Mouse (Mus musculus) neural tube, embryonic 11.5 days (tissue): ENCODE results near the gene Mrvi1. TPM values are rescaled to one million over a fixed set of nuclear protein-coding genes. Genes with fewer than 3 reads are reported as not detected.

ENCODE experiments used
- ATAC-seq: fragments of 200-750 bp; cut with Nextera tagmentation; 2 replicates; pipeline ENCODE4 v1.8.0; 2017; ENCODE audit warnings: moderate number of reproducible peaks, mild to moderate bottlenecking, moderate TSS enrichment, moderate library complexity; ENCODE audit not compliant: insufficient read depth, low FRiP score, low TSS enrichment
- DNase-seq: peaks from one replicate; pipeline ENCODE4 v3.0.0-alpha.2; 2015; ENCODE audit warnings: low spot score
- H3K27ac ChIP-seq: fragments of 300-500 bp; sonication (generic); 2 replicates; pipeline ENCODE4 v1.5.1; 2014; ENCODE audit warnings: low read depth, mild to moderate bottlenecking, low read length
- H3K27me3 ChIP-seq: fragments of 300-500 bp; sonication (generic); 2 replicates; pipeline ENCODE4 v1.6.1; 2014; ENCODE audit warnings: mild to moderate bottlenecking, low read length, mixed read lengths; ENCODE audit not compliant: control insufficient read depth, insufficient read depth
- H3K36me3 ChIP-seq: fragments of 300-500 bp; sonication (generic); 2 replicates; pipeline ENCODE4 v1.6.1; 2014; ENCODE audit warnings: mild to moderate bottlenecking, low read length, moderate library complexity, mixed read lengths; ENCODE audit not compliant: control insufficient read depth, insufficient read depth
- H3K4me1 ChIP-seq: fragments of 300-500 bp; sonication (generic); 2 replicates; pipeline ENCODE4 v1.6.1; 2014; ENCODE audit warnings: low read length, mixed read lengths; ENCODE audit not compliant: control insufficient read depth, insufficient read depth
- H3K4me2 ChIP-seq: fragments of 300-500 bp; sonication (generic); 2 replicates; pipeline ENCODE4 v1.6.1; 2014; ENCODE audit warnings: low read depth, mild to moderate bottlenecking, moderate library complexity
- H3K4me3 ChIP-seq: fragments of 300-500 bp; sonication (generic); 2 replicates; pipeline ENCODE4 v1.5.1; 2014; ENCODE audit warnings: low read depth, low read length
- H3K9ac ChIP-seq: fragments of 300-500 bp; sonication (generic); 2 replicates; pipeline ENCODE4 v1.6.1; 2014; ENCODE audit warnings: mild to moderate bottlenecking, low read length
- H3K9me3 ChIP-seq: fragments of 300-500 bp; sonication (generic); 2 replicates; pipeline ENCODE4 v1.6.1; 2016; ENCODE audit warnings: low read length; ENCODE audit not compliant: control insufficient read depth
- WGBS: fragments of 180-500 bp; shearing (Covaris S2); extraction: QIAGEN DNeasy Blood & Tissue Kit; methylation state at CpG from one replicate; pipeline ENCODE4 v1.1.7; 2014; 5-methylcytosine and 5-hydroxymethylcytosine counted together
- polyA plus RNA-seq: library from polyadenylated mRNA; unstranded; fragments of >200 nt; fragmentation: Nextera tagmentation; extraction: Ambion mirVana; gene quantifications from 2 replicates; pipeline ENCODE4 v1.2.1, GENCODE M21; 2014

Mrvi1 gene
- polyA plus RNA-seq, 1 experiment from 2014 or later = 2.8 TPM

GRCm38 (mm10) chr7:110965387-110965786, 16.9 kb downstream of the Mrvi1 start:
- ATAC-seq (no peak), DNase-seq (no peak)
- Histone ChIP-seq H3K4me3 (no peak overlapping the region), H3K27ac (no peak overlapping the region), H3K36me3 (no peaks in the 10 kb centered on the region), H3K27me3 (no peaks in the 10 kb centered on the region), H3K9ac (no peak overlapping the region), H3K4me2 (no peak overlapping the region), H3K9me3 (no peaks in the 10 kb centered on the region), H3K4me1 (no peaks in the 10 kb centered on the region)
- WGBS = 68% methylated on average over 3 of the region's 3 CpGs

GRCm38 (mm10) chr7:110963655-110963997, 18.6 kb downstream of the Mrvi1 start:
- ATAC-seq = no peak
- no peak for DNase-seq
- no peaks in the 10 kb centered on the region for H3K9me3 ChIP-seq
- H3K9ac ChIP-seq = no peak overlapping the region
- H3K4me1 ChIP-seq = no peaks in the 10 kb centered on the region
- no peak overlapping the region for H3K4me3 ChIP-seq
- H3K4me2 ChIP-seq = no peak overlapping the region
- WGBS = 81% methylated on average over 3 of the region's 3 CpGs
- H3K27ac ChIP-seq = no peak overlapping the region
- H3K27me3 ChIP-seq = no peaks in the 10 kb centered on the region
- no peaks in the 10 kb centered on the region for H3K36me3 ChIP-seq

- no peaks in the 10 kb centered on the region for H3K27me3 ChIP-seq
- 72% methylated on average over 9 of the region's 9 CpGs for WGBS
- H3K9ac ChIP-seq = no peak overlapping the region
- ATAC-seq (no peak), DNase-seq (no peak)
- no peak overlapping the region for H3K27ac ChIP-seq
- no peaks in the 10 kb centered on the region for H3K9me3 ChIP-seq
- H3K36me3 ChIP-seq = no peaks in the 10 kb centered on the region
- no peak overlapping the region for H3K4me3 ChIP-seq
- H3K4me2 ChIP-seq = no peak overlapping the region
- H3K4me1 ChIP-seq = no peaks in the 10 kb centered on the region
These were observed 19.2 kb downstream of the Mrvi1 start for GRCm38 (mm10) chr7:110962943-110963654.

GRCm38 (mm10) chr7:110962497-110962896, 19.8 kb downstream of the Mrvi1 start:
- Histone ChIP-seq H3K27me3 (no peaks in the 10 kb centered on the region), H3K4me1 (no peaks in the 10 kb centered on the region), H3K9me3 (no peaks in the 10 kb centered on the region), H3K4me3 (no peak overlapping the region), H3K4me2 (no peak overlapping the region), H3K27ac (no peak overlapping the region), H3K36me3 (no peaks in the 10 kb centered on the region), H3K9ac (no peak overlapping the region)
- ATAC-seq = no peak
- WGBS = 89% methylated on average over 3 of the region's 3 CpGs
- DNase-seq = no peak

- no peaks in the 10 kb centered on the region for H3K4me1 ChIP-seq
- DNase-seq (no peak), ATAC-seq (no peak)
- no peaks in the 10 kb centered on the region for H3K9me3 ChIP-seq
- H3K4me3 ChIP-seq = no peak overlapping the region
- no peak overlapping the region for H3K4me2 ChIP-seq
- 88% methylated on average over 14 of the region's 14 CpGs for WGBS
- H3K9ac ChIP-seq = no peak overlapping the region
- no peaks in the 10 kb centered on the region for H3K27me3 ChIP-seq
- H3K27ac ChIP-seq = no peak overlapping the region
- no peaks in the 10 kb centered on the region for H3K36me3 ChIP-seq
These were observed 25.7 kb downstream of the Mrvi1 start for GRCm38 (mm10) chr7:110956422-110957170.

GRCm38 (mm10) chr7:110955576-110955975, 26.7 kb downstream of the Mrvi1 start:
- Histone ChIP-seq H3K27me3 (no peaks in the 10 kb centered on the region), H3K4me3 (no peak overlapping the region), H3K4me2 (no peak overlapping the region), H3K36me3 (no peaks in the 10 kb centered on the region), H3K27ac (no peak overlapping the region), H3K9me3 (no peaks in the 10 kb centered on the region), H3K9ac (no peak overlapping the region), H3K4me1 (no peaks in the 10 kb centered on the region)
- DNase-seq (no peak), ATAC-seq (no peak)
- 79% methylated on average over 2 of the region's 2 CpGs for WGBS

- Histone ChIP-seq H3K27ac (no peak overlapping the region), H3K4me2 (no peak overlapping the region), H3K27me3 (no peaks in the 10 kb centered on the region), H3K36me3 (no peaks in the 10 kb centered on the region), H3K9me3 (no peaks in the 10 kb centered on the region), H3K4me1 (no peaks in the 10 kb centered on the region), H3K4me3 (no peak overlapping the region), H3K9ac (no peak overlapping the region)
- WGBS = 92% methylated on average over 6 of the region's 6 CpGs
- DNase-seq (no peak), ATAC-seq (no peak)
These were observed 28.0 kb downstream of the Mrvi1 start for GRCm38 (mm10) chr7:110954072-110954858.

GRCm38 (mm10) chr7:110953210-110953609, 29.1 kb downstream of the Mrvi1 start:
- ATAC-seq (no peak), DNase-seq (no peak)
- no peaks in the 10 kb centered on the region for H3K4me1 ChIP-seq
- H3K4me2 ChIP-seq = no peak overlapping the region
- H3K27ac ChIP-seq = no peak overlapping the region
- no peaks in the 10 kb centered on the region for H3K27me3 ChIP-seq
- H3K9ac ChIP-seq = no peak overlapping the region
- 79% methylated on average over 1 of the region's 1 CpGs for WGBS
- no peaks in the 10 kb centered on the region for H3K36me3 ChIP-seq
- H3K9me3 ChIP-seq = no peaks in the 10 kb centered on the region
- H3K4me3 ChIP-seq = no peak overlapping the region
